Mouse (Mus musculus): ENCODE results near the gene Psmg4.

DNA sequence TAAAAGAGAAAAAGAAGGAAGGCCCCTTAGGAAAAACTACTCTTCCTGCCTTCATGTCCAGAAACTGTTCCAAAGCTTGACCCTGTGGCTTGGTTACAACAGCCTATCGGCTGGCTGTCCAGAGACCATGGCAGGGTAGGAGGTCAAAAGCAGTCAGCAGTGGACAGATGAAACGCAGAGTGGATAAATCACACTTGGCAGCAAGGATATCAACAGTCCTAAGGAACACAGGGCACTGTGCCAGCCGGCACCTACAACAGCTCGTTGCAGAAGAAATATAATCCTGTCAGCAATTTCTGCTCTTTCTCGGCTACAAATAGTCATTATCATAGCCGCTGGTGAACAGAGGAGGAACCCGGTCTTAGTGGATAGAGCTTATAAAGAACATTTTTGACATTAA is 60.2 kb downstream of the Psmg4 start:
- TF ChIP-seq CTCF (conservative IDR thresholded peaks at IDR 0.05; ENCODE audit: low read length) (no peak), POU5F1 (IDR thresholded peaks at IDR 0.05; ENCODE audit: borderline replicate concordance, low read length) (no peak), NANOG (IDR thresholded peaks at IDR 0.05; ENCODE audit: borderline replicate concordance, low read length) (no peak)
